21 mouse cellular contexts compared by ENCODE assay signal in genomic region chr19:21045565-21045964, GRCm38 (mm10).
"Had no signal": no experiment of that assay in that cellular context is flagged by ENCODE, and none has a peak within 500 bp of the region (broad histone marks: within the 10 kb centered on the region; RNA-seq: fewer than 3 reads in every experiment).

No protein-coding gene starts in this region.

- H3K4me2 ChIP-seq: limb, embryonic 13.5 days; liver, embryonic 13.5 days; midbrain, embryonic 13.5 days; stomach, embryonic 15.5 days had no signal

- H3K4me3 ChIP-seq: layer of hippocampus, adult 2 months; limb, embryonic 10.5 days; limb, embryonic 13.5 days; liver, embryonic 13.5 days; megakaryocyte, embryonic 14.5 days; midbrain, embryonic 10.5 days; midbrain, embryonic 13.5 days; stomach, embryonic 15.5 days had no signal

- H3K9me3 ChIP-seq: limb, embryonic 10.5 days; liver, embryonic 13.5 days; megakaryocyte, embryonic 14.5 days; midbrain, embryonic 13.5 days; stomach, embryonic 15.5 days had no signal

- H3K27me3 ChIP-seq: limb, embryonic 13.5 days; liver, embryonic 13.5 days; megakaryocyte, embryonic 14.5 days; midbrain, embryonic 13.5 days; stomach, embryonic 15.5 days had no signal

- H3K9ac ChIP-seq: limb, embryonic 13.5 days; liver, embryonic 13.5 days; midbrain, embryonic 13.5 days; stomach, embryonic 15.5 days had no signal

- H3K27ac ChIP-seq: kidney, postnatal 0 days; layer of hippocampus, adult 2 months; limb, embryonic 10.5 days; limb, embryonic 13.5 days; liver, embryonic 13.5 days; midbrain, embryonic 10.5 days; midbrain, embryonic 13.5 days; stomach, embryonic 15.5 days had no signal

- DNase-seq: kidney, adult 11 months; kidney, postnatal 25 days; layer of hippocampus, adult 9-11 months; liver; liver, embryonic 13.5 days; lung, adult 2 months; lung, postnatal 14 days; lung, postnatal 4 days; right cerebral cortex, adult 18-20 months; right cerebral cortex, postnatal 14 days; right cerebral cortex, postnatal 4 days; thymus, postnatal 25 days had no signal

- H3K4me1 ChIP-seq: limb, embryonic 10.5 days; limb, embryonic 13.5 days; liver, embryonic 13.5 days; midbrain, embryonic 13.5 days; stomach, embryonic 15.5 days had no signal

- H3K36me3 ChIP-seq: limb, embryonic 10.5 days; limb, embryonic 13.5 days; liver, embryonic 13.5 days; midbrain, embryonic 10.5 days; midbrain, embryonic 13.5 days; stomach, embryonic 15.5 days had no signal

- ATAC-seq: midbrain, embryonic 13.5 days; midbrain, embryonic 16.5 days had no signal
